Mouse (Mus musculus) v-Abl transformed pro-B cells (cell line): ENCODE measurements around the gene Nln.

Experiments
- in situ Hi-C, 2 experiments: fragments of 400-800 bp; cut with MboI; formaldehyde crosslinking; loops; one replicate each; pipeline ENCODE4 v1.15.1; 2025; ENCODE audit not compliant: unreplicated experiment in 2 of 2

The Nln gene

DNA sequence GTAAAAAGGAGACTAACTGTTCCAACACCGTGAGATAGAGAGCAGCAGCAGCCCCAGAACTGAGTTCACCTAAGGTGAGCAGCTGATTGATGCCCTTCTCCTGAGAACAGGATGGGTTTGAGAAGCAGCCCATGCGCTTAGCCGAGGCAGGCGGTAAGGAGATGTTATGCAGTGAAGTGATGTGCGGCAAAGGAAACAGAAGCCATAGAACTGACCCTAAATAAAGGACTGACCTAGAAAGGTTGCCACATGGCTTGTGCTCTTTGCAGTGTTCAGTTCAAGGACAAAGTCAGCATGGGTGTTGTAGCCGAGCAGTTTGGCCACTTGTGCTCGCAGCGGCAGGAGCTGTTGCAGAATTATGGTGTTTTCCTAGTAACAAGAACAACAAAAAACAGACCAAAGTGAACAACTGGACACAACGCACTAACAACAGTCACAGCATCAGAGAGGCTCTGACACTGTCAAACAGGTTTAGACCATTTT is 57.1 kb downstream of the Nln start:
- in situ Hi-C loops: no loop called here

DNA sequence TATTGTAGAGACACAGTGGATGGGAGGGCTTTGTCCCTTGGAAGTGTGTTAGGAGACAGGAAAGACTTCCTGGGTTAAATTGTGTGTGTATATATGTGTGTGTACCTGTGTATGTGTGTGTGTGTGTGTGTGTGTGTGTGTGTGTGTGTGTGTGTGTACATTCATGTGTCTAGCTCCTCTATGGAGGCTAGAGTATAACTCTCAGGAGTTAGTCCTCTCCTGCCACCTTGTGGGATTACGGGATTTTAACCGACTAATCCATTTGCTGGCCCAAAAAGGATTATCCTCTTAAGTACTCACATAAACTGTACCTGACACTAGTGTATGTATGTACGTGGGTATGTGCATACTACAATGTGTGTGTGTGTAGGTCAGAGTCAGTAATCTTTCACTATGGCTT is 60.6 kb downstream of the Nln start:
- in situ Hi-C loops: loop anchor here in 1 of 2 experiments (10.0 kb wide), 2 partner anchors 124 to 174 kb away; partner anchors contain the start of gene Erbin

DNA sequence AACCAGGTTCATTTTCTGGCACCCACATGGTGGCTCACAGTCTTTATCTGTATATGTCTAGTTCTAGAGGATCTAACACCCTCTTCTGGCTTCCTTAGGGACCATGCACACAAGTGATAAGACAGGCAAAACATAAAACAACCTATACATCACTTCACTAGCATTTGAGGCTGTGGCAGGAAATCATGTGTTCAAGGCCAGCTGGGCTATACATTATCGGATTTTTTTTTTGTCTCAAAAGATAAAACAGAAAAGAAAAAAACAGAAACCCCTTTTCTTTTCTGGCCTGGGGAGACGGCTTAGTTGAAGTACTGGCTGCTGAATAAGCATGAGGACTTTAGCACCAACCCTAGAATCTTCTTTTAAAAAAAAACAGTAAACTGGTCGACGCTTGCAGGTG is 64.3 kb downstream of the Nln start:
- in situ Hi-C loops: loop anchor here in 1 of 2 experiments (10.0 kb wide), 2 partner anchors 120 to 170 kb away; partner anchors contain the start of gene Erbin

DNA sequence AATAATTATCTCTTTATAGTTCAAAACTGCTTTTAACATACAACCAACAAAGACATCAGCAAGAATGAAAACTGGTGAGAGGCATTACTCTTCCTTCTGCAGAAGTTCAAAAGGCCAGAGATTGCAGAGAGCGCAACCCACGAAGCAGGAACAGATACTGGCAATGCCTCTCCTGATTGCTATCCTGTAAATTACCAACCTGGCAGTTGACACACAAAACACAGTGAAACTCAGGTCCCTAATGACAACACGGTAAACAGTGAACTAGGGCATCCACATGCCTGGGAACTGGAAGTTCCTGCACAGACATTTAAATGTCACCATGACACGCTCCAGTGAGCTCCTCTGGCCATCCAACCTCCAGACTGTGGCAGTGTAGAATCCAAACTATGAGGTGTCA is 65.1 kb downstream of the Nln start:
- in situ Hi-C loops: loop anchor here in 1 of 2 experiments (10.0 kb wide), 2 partner anchors 120 to 170 kb away; partner anchors contain the start of gene Erbin

DNA sequence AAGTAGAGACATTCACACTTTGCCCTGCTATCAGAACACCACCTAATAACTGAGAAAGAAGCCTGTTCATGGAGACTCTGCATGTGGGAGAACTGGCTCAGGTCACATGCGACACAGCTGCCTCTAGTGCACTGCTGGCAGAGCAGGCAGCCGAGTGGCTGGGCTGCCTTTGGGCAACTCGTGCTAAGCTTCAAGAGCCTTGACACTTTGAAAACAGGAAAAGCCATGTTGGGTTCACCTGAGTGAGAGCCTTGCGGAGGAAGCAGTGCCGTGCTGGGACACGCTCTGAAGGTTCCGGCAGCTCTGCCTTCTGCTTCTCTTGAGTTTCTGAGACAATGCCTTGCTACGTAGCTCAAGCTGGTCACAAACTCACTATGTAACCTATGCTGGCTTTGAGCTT is 66.7 kb downstream of the Nln start:
- in situ Hi-C loops: loop anchor here in 1 of 2 experiments (10.0 kb wide), 2 partner anchors 118 to 168 kb away; partner anchors contain the start of gene Erbin

DNA sequence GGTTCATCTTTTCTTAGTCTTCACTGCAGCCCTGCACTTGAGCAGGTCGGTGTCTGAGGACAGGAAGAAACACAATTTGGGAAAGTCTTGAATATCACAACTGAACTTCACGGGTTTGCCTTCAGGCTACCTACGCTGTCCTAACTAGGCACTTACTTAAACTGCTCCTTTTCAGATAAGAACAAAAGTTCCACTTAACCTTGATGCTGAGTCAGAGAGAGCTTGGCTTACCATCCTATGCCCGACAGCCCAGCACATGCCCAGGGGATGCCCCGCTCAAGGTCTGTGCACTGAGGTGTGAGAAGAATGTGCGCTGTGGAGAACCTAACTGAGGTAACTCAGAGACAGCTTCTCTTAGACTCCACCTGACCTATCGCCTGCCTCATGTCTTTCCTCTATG is 67.9 kb downstream of the Nln start:
- in situ Hi-C loops: loop anchor here in 1 of 2 experiments (10.0 kb wide), 2 partner anchors 117 to 167 kb away; partner anchors contain the start of gene Erbin

DNA sequence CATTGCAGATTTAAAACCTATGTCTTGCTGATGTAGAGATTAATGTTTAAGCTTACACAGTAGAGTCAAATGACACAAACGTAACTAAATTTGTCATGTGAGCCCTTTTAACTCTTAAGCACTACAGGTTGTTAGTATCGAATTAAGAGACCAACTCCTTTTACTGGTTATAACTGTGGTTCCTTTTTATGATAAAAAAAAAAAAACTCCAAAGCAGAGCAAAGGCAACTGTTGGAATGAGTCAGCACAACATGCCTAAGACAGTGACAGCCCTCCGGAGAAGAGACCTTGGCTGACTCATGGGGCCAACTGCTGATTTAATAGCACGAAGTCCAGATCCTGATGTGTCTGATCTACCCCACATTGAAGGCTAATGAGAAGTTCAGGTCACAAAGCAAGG is 68.5 kb downstream of the Nln start:
- in situ Hi-C loops: loop anchor here in 1 of 2 experiments (10.0 kb wide), 2 partner anchors 116 to 166 kb away; partner anchors contain the start of gene Erbin

DNA sequence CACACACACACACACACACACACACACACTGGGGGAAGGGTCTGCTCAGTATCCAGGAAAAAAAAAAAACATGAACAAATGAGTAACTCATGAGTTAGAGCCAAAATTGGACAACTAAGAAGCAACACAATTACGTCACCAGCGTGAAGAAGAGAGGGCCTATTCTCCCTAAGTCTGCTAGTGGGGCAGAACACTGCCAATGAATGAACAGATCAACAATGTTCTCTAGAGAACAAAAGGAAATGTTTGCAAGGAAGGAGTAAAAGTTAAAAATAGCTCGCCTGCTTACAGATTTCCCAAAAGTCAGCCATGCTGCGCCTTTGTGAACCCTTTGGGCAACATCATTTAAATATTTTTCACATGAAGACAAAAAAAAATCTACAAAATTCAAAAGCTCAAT is 69.6 kb downstream of the Nln start:
- in situ Hi-C loops: loop anchor here (10.0 kb wide), 2 partner anchors 115 to 165 kb away; partner anchors contain the start of gene Erbin (in 2 of the 2)

DNA sequence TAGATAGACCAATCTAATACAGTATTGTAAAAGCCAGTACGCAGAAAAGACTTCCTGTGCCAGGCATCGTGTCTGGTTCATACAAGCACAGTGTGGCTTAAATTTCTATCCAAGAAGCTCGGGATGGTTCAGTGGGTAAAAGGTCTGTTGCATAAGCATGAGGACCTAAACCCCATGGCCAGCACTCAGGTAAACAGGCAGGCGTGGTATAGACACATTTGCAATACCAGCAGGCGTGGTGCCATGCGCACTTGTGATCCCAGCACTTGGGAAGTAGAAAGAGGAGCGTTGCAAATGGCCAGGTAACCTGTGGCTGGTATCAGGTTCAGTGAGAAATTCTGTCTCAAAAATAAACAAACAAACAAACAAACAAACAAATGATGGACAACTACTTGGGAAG is 70.5 kb downstream of the Nln start:
- in situ Hi-C loops: loop anchor here in 1 of 2 experiments (10.0 kb wide), 1 partner anchor 114 kb away; the partner anchor contains the start of gene Erbin

DNA sequence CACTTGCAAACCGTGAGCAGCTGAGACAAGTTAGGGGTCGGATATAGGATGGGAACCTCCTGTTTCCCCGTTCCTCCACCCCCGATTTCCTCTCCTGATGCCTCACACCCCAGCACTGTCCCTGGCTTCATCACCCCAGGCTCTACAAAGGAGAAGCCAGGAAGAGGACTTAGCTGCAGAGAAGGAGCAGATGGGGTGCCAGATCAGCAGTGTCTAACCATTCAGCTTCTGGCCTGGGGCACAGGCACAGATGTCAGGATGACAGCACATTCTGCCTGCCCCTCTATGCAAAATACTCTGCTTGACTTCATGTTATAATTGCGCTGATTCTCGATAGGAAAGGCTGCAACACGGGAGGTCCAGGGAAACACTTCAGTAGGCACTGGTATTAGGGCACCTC is 71.1 kb downstream of the Nln start:
- in situ Hi-C loops: loop anchor here in 1 of 2 experiments (10.0 kb wide), 1 partner anchor 114 kb away; the partner anchor contains the start of gene Erbin

DNA sequence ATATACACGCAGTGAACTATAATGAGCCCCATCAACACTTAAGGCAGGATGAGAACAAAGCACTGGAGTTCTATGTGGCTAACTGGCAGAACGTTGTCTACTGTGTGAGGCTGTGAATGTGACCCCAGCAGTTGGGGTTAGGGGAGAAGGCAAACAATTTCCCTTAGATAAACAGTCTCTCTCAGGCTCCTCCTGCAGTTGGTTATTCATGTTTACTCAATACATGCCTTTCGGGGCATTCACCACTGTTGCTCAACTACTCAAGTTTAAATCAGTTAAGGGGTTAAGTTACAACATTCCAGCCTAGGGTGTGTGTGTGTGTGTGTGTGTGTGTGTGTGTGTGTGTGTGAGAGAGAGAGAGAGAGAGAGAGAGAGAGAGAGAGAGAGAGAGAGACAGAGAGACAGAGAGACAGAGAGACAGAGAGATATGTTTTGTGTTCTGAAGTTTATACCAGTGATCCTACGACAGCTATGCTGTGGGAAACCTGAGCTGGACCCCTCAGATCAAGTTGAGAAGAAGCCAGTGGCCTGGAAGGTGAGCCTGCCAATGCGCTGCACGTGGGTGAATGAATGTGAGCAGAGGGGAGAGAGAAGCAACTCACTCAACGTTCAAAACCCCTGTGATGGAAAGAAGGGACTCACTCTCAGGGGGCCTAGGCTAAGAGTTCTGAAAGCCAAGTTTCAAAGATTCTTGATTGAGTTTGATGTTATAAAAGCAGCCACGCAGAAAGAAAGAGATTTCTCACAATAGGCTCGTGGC is 71.7 kb downstream of the Nln start:
- in situ Hi-C loops: loop anchor here in 1 of 2 experiments (10.0 kb wide), 1 partner anchor 113 kb away; the partner anchor contains the start of gene Erbin

DNA sequence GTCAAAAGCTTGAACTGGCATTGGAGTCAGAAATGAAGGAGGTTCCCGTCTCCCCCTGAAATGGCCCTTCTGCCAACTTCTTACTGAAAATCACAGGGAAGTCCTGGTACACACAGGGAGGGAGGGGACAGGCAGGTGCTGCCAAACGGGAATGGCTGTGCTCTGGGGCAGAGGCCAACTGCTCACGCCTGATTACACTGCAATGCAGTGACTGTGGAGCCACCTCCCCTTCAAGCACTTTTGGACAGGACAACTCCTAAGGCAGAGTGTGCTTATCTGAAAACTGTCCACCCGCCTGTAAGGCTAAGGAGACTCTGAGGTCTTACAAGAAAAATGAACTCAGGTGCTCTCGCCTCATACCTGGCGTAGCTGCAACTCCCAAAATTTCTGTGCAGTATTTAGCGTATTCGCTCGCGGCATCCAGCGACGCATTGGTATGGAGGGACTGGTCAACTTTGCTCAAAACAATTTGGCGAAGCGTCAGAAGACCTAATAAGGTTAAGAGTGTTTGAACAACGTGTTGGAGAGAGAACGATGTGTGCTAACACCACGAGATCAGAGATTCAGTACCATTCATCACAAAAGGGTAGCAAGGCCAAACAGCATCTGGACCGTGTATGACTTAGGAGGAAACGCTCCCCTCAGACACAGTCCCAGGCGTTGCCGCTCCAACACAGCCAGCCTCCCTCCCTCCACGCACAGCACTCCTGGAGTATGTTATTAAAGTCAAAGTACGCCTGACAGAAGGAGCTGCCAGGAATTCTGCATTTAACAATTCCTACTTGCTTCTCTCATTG is 72.7 kb downstream of the Nln start:
- in situ Hi-C loops: loop anchor here in 1 of 2 experiments (10.0 kb wide), 1 partner anchor 112 kb away; the partner anchor contains the start of gene Erbin

DNA sequence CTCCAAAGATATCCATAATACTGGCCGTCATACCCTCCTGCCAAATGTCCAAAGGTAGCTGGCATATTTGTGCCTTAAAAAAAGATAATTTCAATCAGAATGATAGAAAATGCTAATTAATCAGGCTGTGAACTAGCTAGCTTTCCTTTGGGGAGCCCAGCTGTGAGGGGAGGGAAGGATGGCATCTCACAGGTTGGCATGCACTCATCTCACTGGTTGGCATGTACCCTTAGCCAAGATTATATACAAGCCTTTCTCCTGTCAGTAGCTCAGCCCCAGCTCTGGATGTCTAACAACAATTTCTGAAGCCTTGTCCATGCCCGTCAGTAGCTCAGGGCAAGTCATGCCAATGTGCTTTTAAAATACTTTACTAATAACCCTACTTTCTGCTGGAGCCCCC is 73.8 kb downstream of the Nln start:
- in situ Hi-C loops: loop anchor here in 1 of 2 experiments (10.0 kb wide), 1 partner anchor 111 kb away; the partner anchor contains the start of gene Erbin

DNA sequence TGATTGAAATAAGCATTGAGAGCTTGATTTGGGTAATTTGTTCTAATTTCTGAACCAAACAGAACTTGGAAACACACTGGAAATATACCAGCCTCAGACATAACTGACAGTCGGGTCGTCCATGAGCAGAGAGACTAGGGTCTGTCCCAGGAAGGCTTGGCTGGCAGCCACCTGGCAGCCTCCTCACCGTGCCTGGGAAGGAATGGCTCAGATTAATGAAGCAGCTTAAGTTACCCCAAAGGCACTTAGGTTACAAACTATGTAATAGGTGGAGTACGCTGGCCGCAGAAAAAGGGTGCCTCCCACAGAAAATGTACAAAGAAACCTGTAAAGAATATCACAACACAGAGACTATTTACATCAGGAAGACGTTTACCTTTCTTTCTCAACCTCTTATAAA is 74.6 kb downstream of the Nln start:
- in situ Hi-C loops: loop anchor here in 1 of 2 experiments (10.0 kb wide), 1 partner anchor 110 kb away; the partner anchor contains the start of gene Erbin

DNA sequence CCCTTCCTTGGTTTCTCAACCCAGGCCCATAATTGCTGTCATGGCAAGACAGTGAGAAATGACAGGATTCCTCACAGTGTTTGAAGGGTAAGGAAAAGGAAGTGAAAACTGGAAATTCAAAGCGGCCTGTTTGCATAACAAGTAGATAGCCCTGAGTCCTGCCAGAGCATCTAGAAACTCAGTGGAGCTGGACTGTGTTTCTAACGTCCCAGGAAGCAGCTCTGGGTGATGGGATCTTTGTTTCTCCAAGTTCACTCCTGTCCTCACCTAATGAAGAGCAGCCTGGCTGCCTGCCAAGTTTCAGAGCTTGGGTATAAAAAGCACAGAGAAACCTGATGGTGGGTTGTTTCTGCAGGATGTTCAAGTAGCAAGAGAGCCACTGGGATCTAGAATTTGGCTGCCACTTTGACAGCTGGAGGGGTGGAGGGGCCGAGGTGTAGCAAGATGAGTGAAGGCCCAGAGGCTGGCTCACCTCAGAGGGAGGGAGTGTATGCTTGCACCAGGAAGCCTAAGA is 76.7 kb downstream of the Nln start:
- in situ Hi-C loops: loop anchor here in 1 of 2 experiments (10.0 kb wide), 1 partner anchor 108 kb away; the partner anchor contains the start of gene Erbin

DNA sequence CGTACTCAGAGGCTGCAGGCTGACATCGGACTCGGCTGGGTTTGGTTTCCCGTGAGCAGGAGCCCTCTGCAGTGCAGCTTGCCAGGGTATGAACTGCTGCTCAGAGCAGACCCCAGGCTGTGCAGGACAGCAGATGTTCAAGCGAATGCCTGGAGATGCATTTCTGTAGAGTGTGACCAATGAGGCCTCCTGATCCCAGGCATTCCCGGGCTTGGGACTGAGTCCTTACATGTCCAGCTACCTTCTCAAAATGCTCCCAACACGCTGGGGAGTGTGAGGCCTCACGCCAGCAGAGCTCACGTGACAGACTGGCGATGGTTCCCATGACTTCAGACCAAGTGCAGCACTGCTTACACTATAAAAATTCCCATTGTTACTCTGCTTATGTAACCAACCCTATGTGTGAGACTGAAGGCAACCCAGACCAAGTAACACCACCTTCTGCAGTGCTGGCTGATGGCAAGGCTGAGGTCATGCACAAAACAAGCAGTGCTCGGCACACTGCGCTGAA is 77.5 kb downstream of the Nln start:
- in situ Hi-C loops: loop anchor here in 1 of 2 experiments (10.0 kb wide), 1 partner anchor 107 kb away; the partner anchor contains the start of gene Erbin

DNA sequence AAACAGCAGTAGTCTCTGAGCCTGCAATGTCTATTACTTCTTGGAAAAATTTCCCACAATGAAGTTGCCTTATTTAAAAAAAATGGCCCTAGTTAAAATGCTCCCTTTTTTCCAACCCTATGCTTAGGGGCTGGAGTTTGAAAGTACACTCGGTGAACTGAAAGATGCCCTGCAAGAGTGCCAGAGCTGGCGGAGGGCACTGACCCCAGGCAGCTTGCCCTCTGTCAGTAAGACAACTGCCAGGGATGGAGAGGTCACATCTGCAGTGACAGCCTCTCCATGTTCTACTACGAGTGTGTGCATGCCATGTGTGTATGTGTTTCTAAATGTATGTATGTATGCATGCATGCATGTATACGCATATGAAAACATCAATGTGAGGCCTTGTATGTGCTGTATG is 78.5 kb downstream of the Nln start:
- in situ Hi-C loops: loop anchor here in 1 of 2 experiments (10.0 kb wide), 1 partner anchor 106 kb away; the partner anchor contains the start of gene Erbin

DNA sequence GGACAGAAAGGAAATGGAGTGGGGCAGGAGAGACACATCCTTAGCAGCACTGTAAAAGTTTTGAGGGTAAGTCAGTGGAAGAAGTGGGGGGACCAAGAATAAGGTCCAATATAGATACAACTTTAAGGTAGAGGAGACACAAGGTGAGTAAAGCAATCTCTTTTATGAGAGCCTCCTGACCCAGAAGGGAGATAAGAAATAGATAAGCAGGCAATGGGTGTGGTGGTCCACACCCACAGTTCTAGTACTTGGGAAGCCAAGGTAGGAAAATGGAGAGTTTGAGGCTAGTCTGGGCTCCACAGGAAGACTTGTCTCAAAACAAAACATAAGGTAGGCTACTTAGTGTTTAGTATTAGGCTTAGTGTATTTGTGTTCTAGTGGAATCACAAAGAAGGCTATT is 79.9 kb downstream of the Nln start:
- in situ Hi-C loops: no loop called here

DNA sequence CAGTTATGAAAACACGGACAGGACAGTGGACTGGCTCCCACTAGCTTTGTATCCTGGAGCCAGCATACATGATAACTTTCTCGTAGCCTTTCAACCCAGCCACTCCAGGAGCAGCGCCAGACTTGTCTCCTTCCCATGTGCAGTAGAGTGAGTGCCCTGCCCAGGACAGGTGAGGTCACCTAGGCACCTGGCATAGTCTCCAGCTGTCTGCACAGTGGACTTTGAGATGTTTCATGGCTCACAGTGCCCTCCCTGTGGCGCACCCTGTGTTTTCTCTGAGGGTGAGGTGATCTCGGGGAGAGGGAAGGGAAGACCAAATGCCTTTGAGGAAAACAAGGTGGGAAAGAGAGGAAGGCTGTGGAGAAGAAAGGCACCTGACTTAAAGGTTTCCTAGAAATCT is 80.3 kb downstream of the Nln start:
- in situ Hi-C loops: no loop called here

DNA sequence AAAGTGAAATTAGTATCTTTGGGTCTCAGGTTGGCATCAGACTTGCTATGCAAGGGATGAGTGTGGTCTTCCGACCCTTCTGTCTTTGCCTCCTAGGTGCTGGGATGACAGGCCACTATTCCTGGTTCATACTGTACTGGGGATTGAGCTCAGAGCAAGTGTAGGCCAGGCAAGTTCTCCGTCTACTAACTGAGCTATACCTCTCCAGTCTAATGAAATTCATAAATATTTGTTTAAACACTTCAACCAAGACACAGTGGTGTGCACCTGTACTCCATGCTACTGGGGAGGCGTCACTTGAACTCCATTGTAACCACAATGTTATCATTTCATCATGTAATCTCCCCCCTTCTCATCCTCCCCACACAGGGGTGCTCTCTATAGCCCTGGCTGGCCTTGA is 82.9 kb downstream of the Nln start:
- in situ Hi-C loops: no loop called here
